Mouse (Mus musculus): Measurements from ENCODE around the gene Olfr1234.

Olfr1234 gene

GRCm38 (mm10) chr2:89364765-89365164 is at the start of gene Olfr1234:
Gene Olfr1234, minus strand, starts transcription at chr2:89364865.
- no peak for DNase-seq (ENCODE audit: low spot score)

DNA sequence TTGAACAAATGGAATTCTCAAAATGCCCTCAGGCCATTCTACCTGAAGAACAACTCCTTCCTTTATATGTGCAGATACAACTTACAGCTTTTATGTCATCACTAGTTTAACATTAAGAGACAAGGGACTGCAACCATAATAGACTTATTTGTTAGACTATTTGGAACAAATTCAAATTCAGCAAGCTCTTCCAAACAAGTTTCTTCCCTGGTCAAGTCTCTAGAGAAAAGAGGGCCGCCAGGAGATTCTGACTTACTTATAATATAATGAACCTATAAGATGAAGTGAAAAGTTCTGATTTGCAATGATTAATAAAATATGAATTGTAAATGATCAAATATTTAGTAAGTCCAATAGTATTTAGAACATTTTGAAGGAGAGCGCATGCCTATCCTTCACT is 44.9 kb upstream of the Olfr1234 start, which contains the start of gene Olfr1238:
TSS of gene Olfr1238 (minus strand) at position 101 of the 400 bp plus-strand sequence.
- no peak for DNase-seq (ENCODE audit: low spot score)

DNA sequence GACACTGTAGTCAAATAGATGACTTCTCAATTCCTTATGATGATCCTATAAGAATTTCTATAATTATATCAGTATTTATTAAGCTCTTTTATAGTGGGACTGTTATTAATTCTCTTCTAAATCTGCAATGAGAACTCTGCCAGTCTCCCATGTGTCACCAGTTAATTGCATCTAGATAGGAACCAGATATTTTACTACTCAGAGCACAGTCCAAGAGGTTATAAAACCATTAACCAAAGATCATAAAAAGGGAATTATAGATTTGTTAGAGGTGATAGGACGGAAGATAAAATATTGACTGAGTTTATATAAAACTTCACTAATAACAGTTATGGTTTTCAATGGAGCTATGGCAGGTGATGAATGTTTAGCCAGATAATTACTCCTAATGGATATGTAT is 36.2 kb upstream of the Olfr1234 start:
- no peak for DNase-seq (ENCODE audit: low spot score)

- no peak for DNase-seq (ENCODE audit: low spot score)
These were observed 22.4 kb downstream of the Olfr1234 start, which contains the start of gene Olfr1233 for GRCm38 (mm10) chr2:89342298-89342697. Gene Olfr1233, minus strand, starts transcription at chr2:89342398.

- no peak for DNase-seq (ENCODE audit: low spot score)
These were observed 35.1 kb downstream of the Olfr1234 start, which contains the start of gene Olfr1232 for GRCm38 (mm10) chr2:89329575-89329974. Gene Olfr1232, minus strand, starts transcription at chr2:89329675.
